Mouse (Mus musculus) forebrain, embryonic 16.5 days (tissue): ENCODE results near the gene C130060K24Rik. TPM values are rescaled to one million over a fixed set of nuclear protein-coding genes. Genes with fewer than 3 reads are reported as not detected.
A peak's percentile ranks its signal among the peaks of the same experiment; 100 is the strongest.

Experiments
- ATAC-seq: fragments of 200-750 bp; cut with Nextera tagmentation; 2 replicates; pipeline ENCODE4 v1.8.0; 2017; ENCODE audit warnings: mild to moderate bottlenecking, moderate library complexity
- H3K27ac ChIP-seq: fragments of 300-500 bp; sonication (generic); 2 replicates; pipeline ENCODE4 v1.5.1; 2014; ENCODE audit warnings: low read length, control low read depth
- H3K27me3 ChIP-seq: fragments of 300-500 bp; sonication (generic); replicated peaks from 2 replicates; pipeline ENCODE4 v1.6.1; 2014; ENCODE audit warnings: low read length; ENCODE audit not compliant: control insufficient read depth, insufficient read depth
- H3K36me3 ChIP-seq: fragments of 300-500 bp; sonication (generic); 2 replicates; pipeline ENCODE4 v1.6.1; 2014; ENCODE audit not compliant: control insufficient read depth, insufficient read depth
- H3K4me1 ChIP-seq: fragments of 300-500 bp; sonication (generic); replicated peaks from 2 replicates; pipeline ENCODE4 v1.6.1; 2014; ENCODE audit warnings: low read length; ENCODE audit not compliant: control insufficient read depth, insufficient read depth
- H3K4me2 ChIP-seq: fragments of 300-500 bp; sonication (generic); 2 replicates; pipeline ENCODE4 v1.6.1; 2014; ENCODE audit warnings: mild to moderate bottlenecking, low read length, control low read depth
- H3K4me3 ChIP-seq: fragments of 300-500 bp; sonication (generic); replicated peaks from 2 replicates; pipeline ENCODE4 v1.5.1; 2014; ENCODE audit warnings: mild to moderate bottlenecking, low read length, control low read depth
- H3K9ac ChIP-seq: fragments of 300-500 bp; sonication (generic); replicated peaks from 2 replicates; pipeline ENCODE4 v1.6.1; 2014; ENCODE audit warnings: low read depth, low read length, control low read depth
- H3K9me3 ChIP-seq: fragments of 300-500 bp; sonication (generic); 2 replicates; pipeline ENCODE4 v1.6.1; 2016; ENCODE audit warnings: low read length; ENCODE audit not compliant: control insufficient read depth
- WGBS: fragments of 180-500 bp; shearing (Covaris S2); extraction: QIAGEN DNeasy Blood & Tissue Kit; methylation state at CpG from one replicate; pipeline ENCODE4 v1.1.7; 2014; 5-methylcytosine and 5-hydroxymethylcytosine counted together
- polyA plus RNA-seq: library from polyadenylated mRNA; unstranded; fragments of >200 nt; fragmentation: Nextera tagmentation; extraction: Ambion mirVana; gene quantifications from 2 replicates; pipeline ENCODE4 v1.2.1, GENCODE M21; 2015

Gene C130060K24Rik
- 0.53 and 0.84 TPM in 2 replicates for polyA plus RNA-seq

DNA sequence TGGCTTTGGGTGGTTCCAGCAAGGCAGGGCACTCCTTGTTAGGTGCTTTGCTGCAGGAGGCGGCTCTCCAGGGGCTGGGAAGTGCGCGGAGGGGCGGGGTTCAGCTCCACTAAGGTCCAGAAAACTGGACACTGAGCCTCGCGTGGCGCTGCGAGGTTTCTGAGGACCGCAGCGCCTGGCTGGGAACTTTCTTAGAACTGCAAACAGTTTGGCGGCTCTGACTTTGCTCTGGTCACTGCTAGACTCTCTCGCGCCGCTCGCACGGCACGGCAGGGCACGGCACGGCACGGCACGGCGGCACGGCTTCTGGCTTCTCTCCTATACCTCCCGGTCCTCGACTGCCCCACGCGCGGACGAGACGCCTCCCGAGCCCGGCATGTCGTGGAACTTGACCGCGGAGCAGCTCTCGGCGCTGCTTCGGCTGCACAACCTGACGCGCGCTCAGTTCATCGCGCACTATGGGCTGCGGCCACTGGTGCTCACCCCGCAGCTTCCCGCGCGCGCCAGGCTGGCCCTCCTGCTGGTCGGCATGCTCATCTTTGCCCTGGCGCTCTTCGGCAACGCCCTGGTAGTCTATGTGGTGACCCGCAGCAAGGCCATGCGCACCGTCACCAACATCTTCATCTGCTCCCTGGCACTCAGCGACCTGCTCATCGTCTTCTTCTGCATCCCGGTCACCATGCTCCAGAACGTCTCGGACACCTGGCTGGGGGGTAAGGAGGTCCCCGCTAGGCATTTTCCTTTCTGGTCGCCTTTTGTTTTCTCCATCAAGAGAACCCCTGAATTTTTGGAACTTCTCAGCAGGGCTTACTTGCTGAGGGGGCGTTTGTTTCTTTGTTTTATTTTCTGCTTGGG lies at the start of gene C130060K24Rik:
Gene C130060K24Rik, plus strand, starts transcription at position 188 of the 855 bp plus-strand sequence.
- H3K4me1 ChIP-seq, result peaks cover 4% of the 10 kb centered on the region
- under 1% methylated on average over 64 of the region's 64 CpGs for WGBS

DNA sequence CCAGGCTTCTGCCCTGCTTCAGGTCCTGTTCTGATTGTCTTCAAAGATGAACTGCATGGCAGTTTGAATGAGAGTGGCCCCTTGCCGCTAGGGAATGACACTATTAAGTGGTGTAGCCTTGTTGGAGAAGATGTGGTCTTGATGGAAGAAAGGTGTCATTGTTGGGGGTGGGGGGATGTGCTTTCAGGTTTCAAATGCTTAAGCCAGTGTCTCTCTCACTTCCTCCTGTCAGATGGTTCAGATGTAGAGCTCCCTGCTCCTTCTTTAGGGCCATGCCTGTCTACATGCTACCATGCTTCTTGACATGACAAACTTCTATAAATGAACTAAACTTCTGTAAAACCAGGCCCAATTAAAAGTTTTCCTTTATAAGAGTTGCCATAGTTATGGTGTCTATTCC lies 46.7 kb upstream of the C130060K24Rik start:
- no peak overlapping the region for H3K27ac ChIP-seq
- no peaks in the 10 kb centered on the region for H3K27me3 ChIP-seq
- H3K9me3 ChIP-seq, result no peaks in the 10 kb centered on the region
- H3K9ac ChIP-seq, result no peak overlapping the region
- 96% methylated on average over 1 of the region's 1 CpGs for WGBS
- no peak for ATAC-seq
- no peak overlapping the region for H3K4me2 ChIP-seq
- H3K36me3 ChIP-seq, result no peaks in the 10 kb centered on the region
- no peak overlapping the region for H3K4me3 ChIP-seq
- H3K4me1 ChIP-seq, result no peaks in the 10 kb centered on the region

More for the DNA sequence above, at the start of gene C130060K24Rik:
- H3K4me3 ChIP-seq, result peak within 1 kb of the TSS; percentile 58
- peak within 1 kb of the TSS; percentile 96 for H3K4me2 ChIP-seq
- H3K9me3 ChIP-seq, result no peaks in the 10 kb centered on the region
- H3K27ac ChIP-seq, result no peak within 1 kb of the TSS
- H3K36me3 ChIP-seq, result no peaks in the 10 kb centered on the region
- peak within 1 kb of the TSS; percentile 61 for H3K9ac ChIP-seq
- peak; percentile 80 for ATAC-seq
- H3K27me3 ChIP-seq, result no peaks in the 10 kb centered on the region

DNA sequence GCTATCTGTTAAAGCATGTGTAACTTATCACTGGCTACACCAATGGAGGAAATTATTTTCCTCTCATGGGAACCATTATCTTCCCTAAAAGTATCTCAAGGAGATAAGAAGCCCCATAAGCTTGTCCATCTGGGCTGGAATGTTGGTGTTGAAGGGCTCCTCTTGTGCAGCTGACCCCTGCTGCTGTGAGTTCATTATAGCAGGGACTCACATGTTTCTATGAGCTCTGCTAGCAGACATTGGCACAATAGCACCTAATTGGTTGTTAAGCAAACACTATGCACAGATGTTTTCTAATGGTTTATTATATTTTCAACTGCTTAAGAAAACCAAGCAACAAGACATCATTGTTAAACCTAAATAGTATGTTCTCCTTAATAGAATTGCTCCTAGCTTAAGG lies 41.5 kb upstream of the C130060K24Rik start:
- no peaks in the 10 kb centered on the region for H3K36me3 ChIP-seq
- H3K9me3 ChIP-seq, result no peaks in the 10 kb centered on the region
- H3K27ac ChIP-seq, result no peak overlapping the region
- H3K4me3 ChIP-seq, result no peak overlapping the region
- no peaks in the 10 kb centered on the region for H3K27me3 ChIP-seq
- no peak overlapping the region for H3K4me2 ChIP-seq
- no peaks in the 10 kb centered on the region for H3K4me1 ChIP-seq
- H3K9ac ChIP-seq, result no peak overlapping the region
- no peak for ATAC-seq

DNA sequence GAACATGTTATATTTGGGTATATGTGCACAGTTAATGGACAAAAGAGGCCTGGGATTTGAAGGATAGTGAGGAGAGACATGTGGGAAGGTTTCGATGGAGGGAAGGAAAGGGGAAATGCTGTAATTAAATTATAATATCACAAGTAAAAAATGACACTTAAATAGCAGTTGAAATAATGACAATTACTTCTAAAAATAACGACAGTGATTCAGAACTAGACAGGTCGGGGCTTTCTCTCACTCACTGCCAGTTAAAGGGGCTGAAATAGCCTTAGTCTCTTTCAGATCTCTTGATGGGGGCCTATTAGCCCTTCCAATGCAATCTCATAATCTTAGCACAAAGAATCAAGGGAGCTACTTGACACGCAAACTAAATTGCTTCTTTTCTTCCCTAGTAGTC lies 39.5 kb upstream of the C130060K24Rik start:
- no peak overlapping the region for H3K4me2 ChIP-seq
- H3K9ac ChIP-seq, result no peak overlapping the region
- H3K4me3 ChIP-seq, result no peak overlapping the region
- no peaks in the 10 kb centered on the region for H3K9me3 ChIP-seq
- 25% methylated on average over 4 of the region's 4 CpGs for WGBS
- ATAC-seq, result no peak
- no peaks in the 10 kb centered on the region for H3K27me3 ChIP-seq
- H3K4me1 ChIP-seq, result no peaks in the 10 kb centered on the region
- no peak overlapping the region for H3K27ac ChIP-seq
- no peaks in the 10 kb centered on the region for H3K36me3 ChIP-seq

DNA sequence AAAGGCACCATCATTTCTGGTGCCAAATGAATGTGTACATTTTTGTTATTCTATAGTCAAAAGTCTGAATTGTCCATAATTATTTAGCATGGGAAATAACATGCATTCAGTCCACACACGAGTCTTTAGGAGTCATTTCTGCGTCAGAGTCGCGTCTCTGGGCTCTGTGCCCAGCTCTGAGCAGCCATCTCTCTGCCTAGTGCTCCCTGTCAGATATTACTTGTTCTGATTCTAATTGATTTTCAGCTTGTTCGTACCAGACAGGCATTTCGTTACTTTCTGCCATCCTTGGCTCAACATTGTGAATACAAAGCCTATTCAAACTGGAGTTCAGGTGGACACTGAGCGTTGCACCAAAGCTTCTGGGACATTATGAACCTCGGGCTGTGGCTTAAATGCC lies 33.2 kb upstream of the C130060K24Rik start:
- Histone ChIP-seq H3K27me3 (no peaks in the 10 kb centered on the region), H3K4me1 (no peaks in the 10 kb centered on the region), H3K36me3 (no peaks in the 10 kb centered on the region), H3K9ac (no peak overlapping the region), H3K4me3 (no peak overlapping the region), H3K4me2 (no peak overlapping the region), H3K9me3 (no peaks in the 10 kb centered on the region), H3K27ac (no peak overlapping the region)
- WGBS, result 59% methylated on average over 8 of the region's 8 CpGs
- no peak for ATAC-seq

DNA sequence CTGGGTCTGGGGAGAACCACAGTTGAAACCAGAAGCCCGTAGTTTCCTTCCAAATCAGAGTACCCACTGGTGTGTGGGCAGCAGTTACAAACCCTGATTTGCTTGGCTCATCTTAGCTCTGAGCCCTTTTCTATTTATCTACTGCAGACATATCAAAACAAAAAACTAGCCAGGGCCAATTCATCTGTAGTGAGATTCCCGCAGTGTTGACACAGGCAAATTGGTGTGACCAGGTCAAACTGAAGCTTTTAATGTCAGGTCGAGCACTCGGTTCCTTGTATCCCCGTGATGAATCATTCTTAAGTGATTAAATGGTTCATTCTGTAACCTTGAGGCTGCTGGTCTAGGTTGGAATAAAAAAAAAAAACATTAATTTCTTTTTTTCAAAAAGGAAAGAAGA lies 32.6 kb upstream of the C130060K24Rik start:
- H3K4me1 ChIP-seq, result no peaks in the 10 kb centered on the region
- WGBS, result 78% methylated on average over 5 of the region's 5 CpGs
- no peaks in the 10 kb centered on the region for H3K9me3 ChIP-seq
- H3K9ac ChIP-seq, result no peak overlapping the region
- no peak for ATAC-seq
- no peak overlapping the region for H3K27ac ChIP-seq
- no peak overlapping the region for H3K4me3 ChIP-seq
- H3K4me2 ChIP-seq, result no peak overlapping the region
- H3K27me3 ChIP-seq, result no peaks in the 10 kb centered on the region
- no peaks in the 10 kb centered on the region for H3K36me3 ChIP-seq

DNA sequence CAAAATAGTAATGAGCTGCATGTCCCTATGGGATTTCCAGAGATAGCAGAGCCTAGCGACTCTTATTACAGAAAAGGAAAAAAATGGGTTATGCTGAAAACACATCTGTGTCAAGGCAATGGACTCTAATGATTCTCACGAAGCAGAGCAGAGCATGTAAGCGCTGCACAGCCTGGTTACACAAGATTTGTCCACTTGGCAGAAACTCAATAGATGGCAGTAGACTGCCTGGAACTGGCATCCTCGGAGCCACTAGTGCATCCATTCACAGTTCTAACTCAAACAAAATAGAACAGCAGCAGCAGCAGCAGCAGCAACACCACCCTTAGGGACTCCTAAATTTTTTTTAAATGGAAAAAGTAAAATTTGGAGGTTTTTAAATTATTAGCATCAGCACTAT lies 29.3 kb upstream of the C130060K24Rik start:
- H3K9me3 ChIP-seq, result no peaks in the 10 kb centered on the region
- H3K27ac ChIP-seq, result no peak overlapping the region
- H3K4me3 ChIP-seq, result no peak overlapping the region
- no peaks in the 10 kb centered on the region for H3K36me3 ChIP-seq
- no peak overlapping the region for H3K4me2 ChIP-seq
- no peak for ATAC-seq
- no peak overlapping the region for H3K9ac ChIP-seq
- 76% methylated on average over 4 of the region's 4 CpGs for WGBS
- no peaks in the 10 kb centered on the region for H3K27me3 ChIP-seq
- H3K4me1 ChIP-seq, result no peaks in the 10 kb centered on the region

DNA sequence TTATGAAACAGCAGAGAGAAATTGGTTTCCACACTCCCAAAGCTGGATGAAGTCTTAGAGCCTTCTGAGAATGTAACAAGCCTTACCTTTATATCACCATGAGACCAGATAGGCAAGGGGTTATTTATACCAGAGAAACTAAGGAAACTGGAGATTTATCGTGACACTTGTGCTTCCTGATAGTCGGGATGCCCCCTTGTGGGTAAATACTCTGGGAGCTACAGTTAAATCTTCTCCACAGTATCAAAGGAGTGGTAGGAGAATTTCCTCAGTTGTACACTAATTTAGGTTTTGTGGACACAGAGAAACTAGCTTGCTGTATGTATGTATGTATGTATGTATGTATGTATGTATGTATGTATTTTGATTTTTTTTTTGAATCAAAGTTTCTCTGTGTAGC lies 5.0 kb upstream of the C130060K24Rik start:
- H3K27ac ChIP-seq, result no peak overlapping the region
- WGBS, result 61% methylated on average over 2 of the region's 2 CpGs
- no peak for ATAC-seq
- no peaks in the 10 kb centered on the region for H3K36me3 ChIP-seq
- H3K4me1 ChIP-seq, result no peaks in the 10 kb centered on the region; the same call in 1 of the 2 replicates
- no peaks in the 10 kb centered on the region for H3K27me3 ChIP-seq
- no peak overlapping the region for H3K9ac ChIP-seq
- no peaks in the 10 kb centered on the region for H3K9me3 ChIP-seq
- no peak overlapping the region for H3K4me2 ChIP-seq
- no peak overlapping the region for H3K4me3 ChIP-seq

DNA sequence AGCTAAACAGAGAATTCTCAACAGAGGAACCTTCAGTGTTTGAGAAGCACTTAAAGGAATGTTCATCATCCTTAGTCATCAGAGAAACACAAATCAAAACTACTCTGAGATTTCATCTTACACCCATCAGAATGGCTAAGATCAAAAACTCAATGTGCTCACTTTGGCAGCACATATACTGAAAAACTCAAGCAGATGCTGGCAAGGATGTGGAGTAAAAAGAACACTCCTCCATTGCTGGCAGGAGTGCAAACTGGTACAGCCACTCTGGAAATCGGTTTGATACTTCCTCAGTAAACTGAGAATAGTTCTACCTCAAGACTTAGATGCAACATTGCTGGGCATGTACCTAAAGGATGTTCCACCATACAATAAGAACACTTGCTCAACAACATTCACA lies 41.0 kb downstream of the C130060K24Rik start:
- Histone ChIP-seq H3K4me2 (no peak overlapping the region), H3K27ac (no peak overlapping the region), H3K27me3 (no peaks in the 10 kb centered on the region), H3K4me1 (no peaks in the 10 kb centered on the region), H3K4me3 (no peak overlapping the region), H3K9me3 (no peaks in the 10 kb centered on the region), H3K36me3 (no peaks in the 10 kb centered on the region), H3K9ac (no peak overlapping the region)
- 70% methylated on average over 1 of the region's 1 CpGs for WGBS
- no peak for ATAC-seq
